ENCODE assay signal across 11 mouse cellular contexts in the genomic region with DNA sequence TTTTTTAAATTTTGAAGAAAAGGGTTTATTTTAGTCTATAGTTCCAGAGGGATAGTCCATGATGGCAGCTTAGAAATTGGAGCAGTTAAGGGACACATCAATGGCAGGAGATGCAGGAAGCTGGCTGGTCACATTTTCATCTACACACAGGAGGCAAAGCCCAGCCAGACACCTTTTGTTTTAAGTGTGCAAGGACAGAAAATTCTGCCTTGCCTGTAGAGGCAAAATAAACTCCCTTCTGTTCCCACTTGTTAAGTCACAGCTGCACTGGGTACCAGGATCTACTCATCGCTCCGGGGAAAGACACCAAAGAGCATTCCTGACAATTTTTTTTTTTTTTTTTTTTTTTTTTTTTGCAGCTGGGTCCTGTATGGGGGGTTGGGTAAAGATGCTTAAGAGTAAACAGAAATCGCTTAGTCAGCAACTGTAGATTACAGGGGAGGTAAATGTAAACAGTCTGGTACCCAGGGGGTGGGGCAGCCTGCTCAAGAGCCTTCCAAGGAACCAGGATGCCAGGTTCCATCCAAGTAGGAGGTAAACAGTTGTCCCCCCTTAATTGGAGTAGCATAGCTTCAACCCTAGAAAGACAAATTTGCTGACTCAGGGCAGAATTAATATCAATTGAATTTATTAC. TPM values are rescaled to one million over a fixed set of nuclear protein-coding genes. Genes with fewer than 3 reads are reported as not detected.
DNase-seq lines count a peak whose midpoint lies in the region; ATAC-seq and TF ChIP-seq lines count a peak whose summit lies in the region.
"Had no signal": no experiment of that assay in that cellular context is flagged by ENCODE, and none has a peak within 500 bp of the region (broad histone marks: within the 10 kb centered on the region; RNA-seq: fewer than 3 reads in every experiment).

No protein-coding gene starts in this region.

- H3K9ac ChIP-seq in liver, adult 2 months (ENCODE audit: low read depth, low read length): no peak overlapping the region
- H3K9ac ChIP-seq in liver, embryonic 11.5 days (ENCODE audit: low read depth, low read length): no peak overlapping the region
- H3K9ac ChIP-seq in forebrain, embryonic 12.5 days: no peak overlapping the region
- no peak overlapping the region for H3K9ac ChIP-seq in midbrain, postnatal 0 days (replicated peaks; ENCODE audit: low read length, poor library complexity, severe bottlenecking)

- WGBS in liver, adult 2 months: 80% methylated on average over 3 of the region's 3 CpGs
- 51% methylated on average over 3 of the region's 3 CpGs for WGBS in liver, embryonic 11.5 days
- WGBS in forebrain, embryonic 12.5 days: 67% methylated on average over 3 of the region's 3 CpGs
- 30% methylated on average over 3 of the region's 3 CpGs for WGBS in midbrain, postnatal 0 days

- H3K4me1 ChIP-seq in liver, adult 2 months (ENCODE audit: control insufficient read depth, insufficient read depth, low read length): peaks cover 13% of the 10 kb centered on the region
- H3K4me1 ChIP-seq in liver, embryonic 11.5 days (replicated peaks; ENCODE audit: control insufficient read depth, insufficient read depth, low read length): peaks cover 8% of the 10 kb centered on the region
- peaks cover 41% of the 10 kb centered on the region for H3K4me1 ChIP-seq in forebrain, embryonic 12.5 days
- peaks cover 9% of the 10 kb centered on the region for H3K4me1 ChIP-seq in midbrain, postnatal 0 days (ENCODE audit: insufficient read depth, low read length)

- no peak for ATAC-seq in liver, embryonic 11.5 days (replicated peaks; ENCODE audit: low FRiP score)
- ATAC-seq in forebrain, embryonic 12.5 days (ENCODE audit: low FRiP score): no peak
- ATAC-seq in midbrain, postnatal 0 days (ENCODE audit: low FRiP score): no peak
- ATAC-seq: inflammation-experienced regulatory T-cells, adult 6 months had no signal

- no peak overlapping the region for H3K4me2 ChIP-seq in liver, embryonic 11.5 days
- peak overlapping the region; percentile 97 for H3K4me2 ChIP-seq in forebrain, embryonic 12.5 days
- H3K4me2 ChIP-seq in midbrain, postnatal 0 days (ENCODE audit: low read depth, low read length, poor library complexity, severe bottlenecking): peak overlapping the region; percentile 57

- H3K27me3 ChIP-seq in liver, adult 2 months (ENCODE audit: control insufficient read depth, insufficient read depth, low read length): no peaks in the 10 kb centered on the region
- H3K27me3 ChIP-seq in liver, embryonic 11.5 days (replicated peaks; ENCODE audit: control insufficient read depth, insufficient read depth, low read length): peaks cover 46% of the 10 kb centered on the region
- no peaks in the 10 kb centered on the region for H3K27me3 ChIP-seq in forebrain, embryonic 12.5 days
- H3K27me3 ChIP-seq in midbrain, postnatal 0 days (ENCODE audit: insufficient read depth, low read length): no peaks in the 10 kb centered on the region

- H3K9me3 ChIP-seq in liver, embryonic 11.5 days (ENCODE audit: control insufficient read depth, low read length): no peaks in the 10 kb centered on the region
- no peaks in the 10 kb centered on the region for H3K9me3 ChIP-seq in forebrain, embryonic 12.5 days
- H3K9me3 ChIP-seq in midbrain, postnatal 0 days (ENCODE audit: low read length): no peaks in the 10 kb centered on the region

- no peak for TF ChIP-seq POLR2A in liver, adult 2 months (IDR thresholded peaks at IDR 0.05; ENCODE audit: extremely low read depth, insufficient read depth, low read length)

- no peaks in the 10 kb centered on the region for H3K36me3 ChIP-seq in liver, adult 2 months (ENCODE audit: control insufficient read depth, insufficient read depth, low read length)
- no peaks in the 10 kb centered on the region for H3K36me3 ChIP-seq in liver, embryonic 11.5 days (ENCODE audit: control insufficient read depth, insufficient read depth, low read length)
- peaks cover 6% of the 10 kb centered on the region; the same call in 1 of the 2 replicates for H3K36me3 ChIP-seq in forebrain, embryonic 12.5 days (replicated peaks)
- H3K36me3 ChIP-seq in midbrain, postnatal 0 days (ENCODE audit: insufficient read depth, low read length): peaks cover 3% of the 10 kb centered on the region; the same call in 1 of the 2 replicates

- H3K4me3 ChIP-seq in liver, adult 2 months (ENCODE audit: insufficient read depth, low read depth, low read length): no peak overlapping the region
- no peak overlapping the region for H3K4me3 ChIP-seq in liver, embryonic 11.5 days (ENCODE audit: low read depth, low read length)
- peak overlapping the region; percentile 14; the same call in 1 of the 2 replicates for H3K4me3 ChIP-seq in forebrain, embryonic 12.5 days (replicated peaks)
- peak overlapping the region; percentile 92 for H3K4me3 ChIP-seq in midbrain, postnatal 0 days (ENCODE audit: low read depth, low read length)

- peaks cover 26% of the 10 kb centered on the region for H3K79me2 ChIP-seq in liver, adult 2 months (ENCODE audit: control insufficient read depth, insufficient read depth, low read length)

- TF ChIP-seq CTCF in liver, adult 2 months (IDR thresholded peaks at IDR 0.05; ENCODE audit: low read depth, low read length): no peak
- TF ChIP-seq CTCF in midbrain, postnatal 0 days (IDR thresholded peaks at IDR 0.05): no peak

- H3K27ac ChIP-seq in liver, adult 2 months (replicated peaks; ENCODE audit: insufficient read depth, low read depth, low read length): no peak overlapping the region; the same call in 1 of the 2 replicates
- no peak overlapping the region for H3K27ac ChIP-seq in liver, embryonic 11.5 days (ENCODE audit: low read depth, low read length)
- peak overlapping the region; percentile 78 for H3K27ac ChIP-seq in forebrain, embryonic 12.5 days
- peak overlapping the region; percentile 43; the same call in 1 of the 2 replicates for H3K27ac ChIP-seq in midbrain, postnatal 0 days (ENCODE audit: low read depth, low read length)

- DNase-seq in heart, adult 11 months: peak; percentile 81
- no peak for DNase-seq in heart, adult 8-10 months (ENCODE audit: low spot score)
- peak; percentile 6 for DNase-seq in liver, adult 2 months (ENCODE audit: extremely low read depth, low read depth, low spot score)
- no peak for DNase-seq in liver, embryonic 11.5 days (ENCODE audit: low spot score)
- DNase-seq in midbrain, postnatal 0 days (ENCODE audit: low spot score): peak; percentile 20
- DNase-seq in adrenal gland, adult (ENCODE audit: inconsistent age in 2 of 2, low spot score in 1 of 2): no peak
- DNase-seq in thymus, adult 18-20 months: no peak
- DNase-seq: adrenal gland, postnatal 36 days; liver had no signal

RNA-seq across cellular contexts. Expression of gene Irf2bpl, which starts 4.4 kb away (rescaled TPM):
- total RNA-seq in heart, adult 8-10 months (2022): 10 to 100 TPM; 26.2 to 30.4 (median 27.8) TPM
- 6.8 and 9.3 TPM in 2 replicates for total RNA-seq in liver, adult 2 months (2014; rRNA removed)
- 10.5 and 10.8 TPM in 2 replicates for polyA plus RNA-seq in liver, adult 2 months (2012; rRNA removed)
- polyA plus RNA-seq in liver, embryonic 11.5 days (2014; fragmentation: Nextera tagmentation; extraction: Ambion mirVana): 9.7 and 9.8 TPM in 2 replicates
- polyA plus RNA-seq in forebrain, embryonic 12.5 days (2016; fragmentation: Nextera tagmentation; extraction: Ambion mirVana): 74.8 and 81.9 TPM in 2 replicates
- total RNA-seq in midbrain, postnatal 0 days (2014; rRNA removed): 171 and 191 TPM in 2 replicates
- polyA plus RNA-seq in midbrain, postnatal 0 days (2015; fragmentation: Nextera tagmentation; extraction: Ambion mirVana): 74.2 and 86.2 TPM in 2 replicates

Comparison
In these comparisons a context has a peak if more than half of its experiments do, and no peak if none do; other contexts are left out.
1. DNase-seq: peak in heart, adult 11 months (single experiment), liver, adult 2 months (single experiment) and midbrain, postnatal 0 days (single experiment); none in heart, adult 8-10 months (single experiment), liver, embryonic 11.5 days (single experiment), adrenal gland, adult (0 of 2) and thymus, adult 18-20 months (0 of 2).
2. H3K27ac ChIP-seq: peak in forebrain, embryonic 12.5 days (single experiment) and midbrain, postnatal 0 days (single experiment); none in liver, adult 2 months (single experiment) and liver, embryonic 11.5 days (single experiment).
3. H3K4me3 ChIP-seq: peak in forebrain, embryonic 12.5 days (single experiment) and midbrain, postnatal 0 days (single experiment); none in liver, adult 2 months (single experiment) and liver, embryonic 11.5 days (single experiment).